Mouse (Mus musculus) kidney, embryonic 14.5 days (tissue): ENCODE measurements around the gene Zbtb8a. TPM values are rescaled to one million over a fixed set of nuclear protein-coding genes. Genes with fewer than 3 reads are reported as not detected.
A peak's percentile ranks its signal among the peaks of the same experiment; 100 is the strongest.

ENCODE experiments used
- ATAC-seq: fragments of 200-750 bp; cut with Nextera tagmentation; 2 replicates; pipeline ENCODE4 v1.8.0; 2017; ENCODE audit warnings: moderate number of reproducible peaks, mild to moderate bottlenecking, moderate TSS enrichment, moderate library complexity; ENCODE audit not compliant: low FRiP score, low TSS enrichment
- H3K27ac ChIP-seq: fragments of 300-500 bp; sonication (generic); 2 replicates; pipeline ENCODE4 v1.5.1; 2014; ENCODE audit warnings: low read depth, mild to moderate bottlenecking, low read length, moderate library complexity, mixed read lengths
- H3K27me3 ChIP-seq: fragments of 300-500 bp; sonication (generic); 2 replicates; pipeline ENCODE4 v1.6.1; 2014; ENCODE audit warnings: mild to moderate bottlenecking, low read length; ENCODE audit not compliant: control insufficient read depth, insufficient read depth
- H3K36me3 ChIP-seq: fragments of 300-500 bp; sonication (generic); 2 replicates; pipeline ENCODE4 v1.6.1; 2014; ENCODE audit warnings: low read length, mixed read lengths; ENCODE audit not compliant: control insufficient read depth, insufficient read depth
- H3K4me1 ChIP-seq: fragments of 300-500 bp; sonication (generic); 2 replicates; pipeline ENCODE4 v1.6.1; 2014; ENCODE audit warnings: low read length, mixed read lengths; ENCODE audit not compliant: control insufficient read depth, insufficient read depth
- H3K4me2 ChIP-seq: fragments of 300-500 bp; sonication (generic); replicated peaks from 2 replicates; pipeline ENCODE4 v1.6.1; 2014; ENCODE audit warnings: low read depth, mild to moderate bottlenecking, low read length
- H3K4me3 ChIP-seq: fragments of 300-500 bp; sonication (generic); 2 replicates; pipeline ENCODE4 v1.5.1; 2014; ENCODE audit warnings: mild to moderate bottlenecking, low read length
- H3K9ac ChIP-seq: fragments of 300-500 bp; sonication (generic); 2 replicates; pipeline ENCODE4 v1.6.1; 2014; ENCODE audit warnings: low read depth, mild to moderate bottlenecking, low read length, moderate library complexity
- H3K9me3 ChIP-seq: fragments of 300-500 bp; sonication (generic); 2 replicates; pipeline ENCODE4 v1.6.1; 2016; ENCODE audit warnings: low read length; ENCODE audit not compliant: control insufficient read depth
- WGBS: fragments of 180-500 bp; shearing (Covaris S2); extraction: QIAGEN DNeasy Blood & Tissue Kit; methylation state at CpG from one replicate; pipeline ENCODE4 v1.1.7; 2014; 5-methylcytosine and 5-hydroxymethylcytosine counted together
- polyA plus RNA-seq: library from polyadenylated mRNA; unstranded; fragments of >200 nt; fragmentation: Nextera tagmentation; extraction: Ambion mirVana; gene quantifications from 2 replicates; pipeline ENCODE4 v1.2.1, GENCODE M21; 2014

Zbtb8a gene
- polyA plus RNA-seq, 1 experiment from 2014 or later: 13.3 TPM

GRCm38 (mm10) chr4:129353176-129353575 is 24.7 kb downstream of the Zbtb8a start:
- WGBS: 88% methylated on average over 12 of the region's 12 CpGs
- Histone ChIP-seq H3K4me3 (no peak overlapping the region), H3K9ac (no peak overlapping the region), H3K4me1 (no peaks in the 10 kb centered on the region), H3K9me3 (no peaks in the 10 kb centered on the region), H3K36me3 (peaks cover 24% of the 10 kb centered on the region), H3K27ac (no peak overlapping the region), H3K27me3 (no peaks in the 10 kb centered on the region), H3K4me2 (no peak overlapping the region)
- ATAC-seq: no peak

- Histone ChIP-seq H3K27me3 (no peaks in the 10 kb centered on the region), H3K4me1 (no peaks in the 10 kb centered on the region), H3K4me3 (no peak overlapping the region), H3K4me2 (no peak overlapping the region), H3K27ac (no peak overlapping the region), H3K9ac (no peak overlapping the region), H3K9me3 (no peaks in the 10 kb centered on the region), H3K36me3 (peaks cover 22% of the 10 kb centered on the region)
- 73% methylated on average over 6 of the region's 6 CpGs for WGBS
- no peak for ATAC-seq
Observed at GRCm38 (mm10) chr4:129351111-129351510, 26.8 kb downstream of the Zbtb8a start.

GRCm38 (mm10) chr4:129350644-129351043 is 27.3 kb downstream of the Zbtb8a start:
- Histone ChIP-seq H3K4me2 (no peak overlapping the region), H3K4me3 (no peak overlapping the region), H3K27me3 (no peaks in the 10 kb centered on the region), H3K9me3 (no peaks in the 10 kb centered on the region), H3K36me3 (peaks cover 17% of the 10 kb centered on the region), H3K27ac (no peak overlapping the region), H3K9ac (no peak overlapping the region), H3K4me1 (no peaks in the 10 kb centered on the region)
- 9% methylated on average over 1 of the region's 1 CpGs for WGBS
- no peak; the same call in 1 of the 2 replicates for ATAC-seq

DNA sequence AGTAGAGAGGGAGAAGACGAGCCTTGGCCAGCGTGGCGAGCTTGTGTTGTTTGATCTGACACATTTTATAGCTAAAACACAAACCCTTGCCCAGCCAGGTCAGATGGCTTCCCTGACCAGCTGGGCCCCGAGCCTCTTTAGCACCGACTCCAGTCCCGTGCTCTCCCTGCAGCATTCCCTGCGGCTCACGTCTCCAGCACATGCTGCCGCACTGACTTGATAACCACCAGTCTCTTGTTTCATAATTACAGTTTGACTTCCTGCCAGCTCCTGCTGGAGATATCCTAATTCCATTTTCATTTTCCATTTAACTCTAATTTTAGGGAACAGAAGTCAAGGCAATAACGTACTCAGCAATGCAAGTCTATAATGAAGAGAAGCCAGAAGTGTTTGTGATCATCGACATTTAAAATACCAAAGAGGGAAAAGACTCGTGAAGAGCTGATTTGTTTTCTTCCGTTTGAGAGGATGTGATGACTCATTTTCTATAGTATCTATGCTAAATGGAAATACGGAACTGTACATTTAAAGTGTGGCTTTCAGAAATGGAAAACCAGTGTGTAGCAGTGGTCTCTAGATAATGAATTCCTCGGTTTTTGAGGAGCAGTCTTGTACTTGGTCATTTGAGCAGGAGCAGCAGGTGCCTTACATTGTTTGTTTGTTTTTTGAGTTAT is 31.3 kb downstream of the Zbtb8a start:
- peaks cover 27% of the 10 kb centered on the region for H3K36me3 ChIP-seq
- no peaks in the 10 kb centered on the region for H3K9me3 ChIP-seq
- no peak overlapping the region for H3K4me3 ChIP-seq
- no peaks in the 10 kb centered on the region for H3K27me3 ChIP-seq
- H3K9ac ChIP-seq: no peak overlapping the region
- H3K4me2 ChIP-seq: no peak overlapping the region
- WGBS: 61% methylated on average over 15 of the region's 15 CpGs
- ATAC-seq: no peak
- H3K27ac ChIP-seq: no peak overlapping the region
- no peaks in the 10 kb centered on the region for H3K4me1 ChIP-seq

DNA sequence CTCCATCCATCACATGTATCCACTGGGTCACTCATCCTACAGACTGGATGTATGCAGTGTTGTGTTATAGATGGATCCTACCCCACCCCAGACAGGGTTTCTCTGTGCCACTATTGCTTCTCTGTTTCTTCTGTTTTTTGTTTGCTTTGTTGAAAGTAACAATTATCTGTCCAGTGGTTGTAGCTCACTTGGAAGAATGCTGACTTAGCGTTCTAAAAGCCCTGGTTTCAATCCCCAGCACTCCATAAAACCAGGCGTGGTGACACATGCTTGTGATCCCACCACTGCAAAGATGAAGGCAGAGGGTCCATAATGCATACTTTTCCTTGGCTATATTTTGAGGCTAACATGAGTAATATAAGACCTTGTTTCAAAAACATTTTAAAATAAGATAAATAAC is 35.2 kb downstream of the Zbtb8a start:
- WGBS: 89% methylated on average over 2 of the region's 2 CpGs
- Histone ChIP-seq H3K4me1 (no peaks in the 10 kb centered on the region), H3K36me3 (peaks cover 30% of the 10 kb centered on the region), H3K27me3 (no peaks in the 10 kb centered on the region), H3K4me3 (no peak overlapping the region), H3K9ac (no peak overlapping the region), H3K4me2 (no peak overlapping the region), H3K9me3 (no peaks in the 10 kb centered on the region), H3K27ac (no peak overlapping the region)
- ATAC-seq: no peak

GRCm38 (mm10) chr4:129341888-129342287 is 36.0 kb downstream of the Zbtb8a start:
- Histone ChIP-seq H3K4me1 (no peaks in the 10 kb centered on the region; the same call in 1 of the 2 replicates), H3K36me3 (peaks cover 30% of the 10 kb centered on the region), H3K4me2 (no peak overlapping the region), H3K27ac (no peak overlapping the region), H3K4me3 (no peak overlapping the region), H3K9ac (no peak overlapping the region), H3K9me3 (no peaks in the 10 kb centered on the region), H3K27me3 (no peaks in the 10 kb centered on the region)
- no peak for ATAC-seq
- 78% methylated on average over 1 of the region's 1 CpGs for WGBS

DNA sequence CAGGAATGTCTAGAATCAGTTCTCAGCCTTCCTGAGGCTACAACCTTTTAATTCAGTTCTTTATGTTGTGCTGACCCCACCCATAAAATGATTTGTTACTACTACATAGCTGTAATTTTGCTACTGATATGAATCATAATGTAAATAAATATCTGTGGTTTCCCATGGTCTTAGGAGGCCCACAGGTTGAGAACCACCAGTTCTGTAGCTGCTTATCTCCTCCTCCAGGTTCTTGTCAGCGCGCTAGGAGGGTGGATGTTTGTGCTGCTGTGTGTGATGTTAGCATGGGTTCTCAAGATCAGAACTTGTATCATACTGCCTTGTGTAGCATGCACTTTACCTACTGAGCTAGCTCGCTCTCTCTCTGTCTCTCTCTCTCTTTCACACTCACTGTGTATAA is 38.2 kb downstream of the Zbtb8a start:
- Histone ChIP-seq H3K36me3 (peaks cover 27% of the 10 kb centered on the region), H3K4me3 (no peak overlapping the region), H3K27ac (no peak overlapping the region), H3K27me3 (no peaks in the 10 kb centered on the region), H3K4me1 (no peaks in the 10 kb centered on the region; the same call in 1 of the 2 replicates), H3K9ac (no peak overlapping the region), H3K9me3 (no peaks in the 10 kb centered on the region), H3K4me2 (no peak overlapping the region)
- WGBS: 96% methylated on average over 3 of the region's 3 CpGs
- ATAC-seq: no peak

- Histone ChIP-seq H3K4me3 (peak overlapping the region; percentile 97), H3K27me3 (no peaks in the 10 kb centered on the region), H3K9ac (peak overlapping the region; percentile 72), H3K27ac (peak overlapping the region; percentile 98), H3K4me1 (peaks cover 23% of the 10 kb centered on the region), H3K36me3 (peaks cover 21% of the 10 kb centered on the region; the same call in 1 of the 2 replicates), H3K4me2 (peak overlapping the region; percentile 69), H3K9me3 (no peaks in the 10 kb centered on the region)
- WGBS: 42% methylated on average over 14 of the region's 14 CpGs
- no peak for ATAC-seq
Observed at GRCm38 (mm10) chr4:129336291-129336690, 41.6 kb downstream of the Zbtb8a start.

- peak; percentile 99 for ATAC-seq
- H3K9ac ChIP-seq: peak within 1 kb of the TSS; percentile 99
- H3K27me3 ChIP-seq: no peaks in the 10 kb centered on the region
- peak within 1 kb of the TSS; percentile 69 for H3K4me2 ChIP-seq
- H3K27ac ChIP-seq: peak within 1 kb of the TSS; percentile 98
- under 1% methylated on average over 73 of the region's 73 CpGs for WGBS
- H3K36me3 ChIP-seq: peaks cover 29% of the 10 kb centered on the region; the same call in 1 of the 2 replicates
- H3K4me3 ChIP-seq: peak within 1 kb of the TSS; percentile 97
- H3K9me3 ChIP-seq: no peaks in the 10 kb centered on the region
- peaks cover 25% of the 10 kb centered on the region for H3K4me1 ChIP-seq
Observed at GRCm38 (mm10) chr4:129335216-129336074, 42.5 kb downstream of the Zbtb8a start, which contains the start of the genes Rbbp4 and Zbtb8os. Gene Rbbp4 (minus strand): TSS chr4:129335370. Gene Zbtb8os (plus strand): TSS chr4:129335695.
